Mouse (Mus musculus): Measurements from ENCODE around the gene Gm11541.
"Not testable (repeated sequence)": the region's sequence is repeated elsewhere in the genome, so short reads cannot be mapped to it uniquely, and the experiment has no call there.

The Gm11541 gene

DNA sequence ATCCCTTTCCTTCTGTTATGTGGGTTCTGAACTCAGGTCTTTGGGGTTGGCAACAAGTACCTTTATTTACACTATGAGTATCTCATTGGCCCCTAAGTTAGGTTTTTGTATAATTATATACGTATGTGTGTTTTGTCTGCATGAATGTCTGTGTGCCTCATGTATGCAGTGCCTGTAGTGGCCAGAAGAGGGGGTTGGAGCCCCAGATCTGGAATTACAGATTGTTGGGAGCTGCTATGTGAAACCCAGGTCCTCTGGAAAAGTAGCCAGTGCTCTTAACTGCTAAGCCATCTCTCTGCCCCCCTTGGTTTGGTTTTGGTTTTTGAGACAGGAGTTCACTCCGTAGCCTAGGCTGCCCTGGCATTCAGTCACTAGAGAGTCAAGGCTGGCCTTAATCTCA lies 7.2 kb downstream of the Gm11541 start:
- no peak for DNase-seq (ENCODE audit: low read depth)

DNA sequence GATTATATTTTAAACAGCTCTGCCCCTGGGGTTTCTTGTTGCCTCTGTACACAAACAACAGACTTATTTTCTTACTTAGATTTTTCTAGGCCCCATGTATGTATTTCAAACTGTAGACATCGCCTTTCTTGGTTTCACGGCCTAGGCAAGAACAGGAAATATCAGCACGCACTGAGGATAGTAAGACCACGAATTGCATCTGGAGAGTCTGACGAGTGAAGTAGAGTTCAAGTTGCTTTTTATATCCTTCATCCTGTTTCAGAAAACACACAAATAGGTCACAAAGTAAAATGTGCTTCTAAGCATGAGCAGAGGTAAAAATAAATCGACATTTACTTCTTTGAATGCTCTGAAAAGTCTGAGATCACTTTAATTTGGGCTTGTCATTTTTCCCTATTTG lies 8.8 kb downstream of the Gm11541 start:
- DNase-seq (ENCODE audit: low read depth), result peak; percentile 64

DNA sequence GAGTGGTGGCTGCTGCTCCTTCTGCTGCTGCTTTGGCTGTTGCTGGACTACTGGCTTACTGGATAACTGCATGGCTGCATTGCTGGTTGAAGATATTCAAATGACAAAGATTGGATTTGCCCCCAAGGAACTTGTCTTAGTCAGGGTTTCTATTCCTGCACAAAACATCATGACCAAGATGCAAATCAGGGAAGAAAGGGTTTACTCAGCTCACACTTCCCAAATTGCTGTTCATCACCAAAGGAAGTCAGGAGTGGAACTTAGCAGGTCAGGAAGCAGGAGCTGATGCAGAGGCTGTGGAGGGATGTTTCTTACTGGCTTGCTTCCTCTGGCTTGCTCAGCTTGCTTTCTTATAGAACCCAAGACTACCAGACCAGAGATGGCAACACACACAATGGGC lies 11.8 kb downstream of the Gm11541 start:
- not testable (repeated sequence) for DNase-seq (ENCODE audit: low read depth)

DNA sequence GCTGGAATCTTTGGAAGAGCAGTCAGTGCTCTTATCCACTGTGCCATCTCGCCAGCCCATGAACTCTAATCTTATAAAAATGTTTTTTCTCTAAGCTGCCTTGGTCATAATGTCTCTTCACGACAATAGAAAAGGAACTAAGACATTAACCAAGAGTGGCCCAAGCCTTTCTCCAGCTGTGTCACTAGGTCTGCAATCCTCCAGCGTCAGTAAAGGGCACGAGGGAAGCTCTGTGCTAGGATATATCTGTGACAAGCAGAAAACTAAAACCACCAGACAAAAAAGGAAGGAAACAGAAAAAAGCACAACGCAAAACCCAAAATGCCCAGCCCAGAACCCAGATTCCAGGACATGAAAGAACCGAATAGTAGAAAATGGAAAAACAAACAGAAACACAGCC lies 17.1 kb downstream of the Gm11541 start:
- DNase-seq (ENCODE audit: low read depth), result no peak

DNA sequence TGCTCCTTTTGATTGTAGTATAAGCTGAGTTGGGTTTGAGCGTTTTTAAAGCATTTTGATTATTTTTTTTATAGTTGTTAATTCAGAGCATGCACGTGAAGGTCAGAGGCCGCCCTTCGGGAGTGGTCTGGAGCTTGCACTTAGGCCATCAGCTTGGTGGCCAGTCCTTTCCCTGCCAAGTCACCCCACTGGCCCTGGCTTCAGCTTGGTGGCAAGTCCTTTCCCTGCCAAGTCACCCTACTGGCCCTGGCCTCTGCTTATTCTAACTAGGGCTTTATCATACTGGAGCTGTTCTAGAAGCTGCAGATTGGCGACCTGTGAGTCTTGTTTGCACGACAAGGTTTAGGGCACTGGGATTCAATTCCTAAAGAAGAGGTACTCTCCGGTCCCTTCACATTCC lies 21.9 kb downstream of the Gm11541 start:
- no peak for DNase-seq (ENCODE audit: low read depth)

DNA sequence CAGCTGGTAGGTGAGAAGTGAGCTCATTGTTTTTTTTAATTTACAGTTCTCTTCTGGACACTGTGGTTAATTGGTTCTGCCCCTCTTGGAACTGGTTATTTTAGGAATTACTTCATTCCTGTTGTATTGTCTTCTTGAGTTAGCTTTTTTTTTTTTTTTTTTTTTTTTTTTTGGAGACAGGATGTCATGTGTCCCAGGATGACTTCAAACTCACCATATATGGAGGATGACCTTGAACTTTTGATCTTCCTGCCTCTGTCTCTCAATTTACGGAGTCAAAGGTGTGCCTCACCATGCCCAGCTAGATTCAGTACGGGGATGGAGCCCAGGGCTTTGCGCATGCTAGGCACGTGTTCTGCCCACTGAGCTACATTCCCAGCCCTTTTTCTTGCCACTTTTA lies 22.7 kb downstream of the Gm11541 start:
- DNase-seq (ENCODE audit: low read depth), result no peak

DNA sequence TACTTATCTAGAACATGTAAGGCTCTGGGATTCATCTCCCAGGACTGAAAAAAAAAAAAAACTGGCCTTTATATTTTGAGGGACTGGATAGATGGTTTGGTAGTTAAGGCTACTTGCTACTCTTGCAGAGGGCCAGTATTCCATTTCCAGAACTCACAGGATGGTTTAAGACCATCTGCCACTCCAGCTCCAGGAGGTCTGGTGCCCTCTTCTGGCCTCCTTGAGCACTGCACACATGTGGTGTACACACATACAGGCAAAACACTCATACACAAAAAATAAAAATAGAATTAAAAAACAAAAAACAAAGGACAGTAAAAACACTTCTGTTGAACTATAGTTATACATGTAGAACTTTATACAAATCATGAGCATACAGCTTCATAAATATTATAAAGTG lies 23.7 kb downstream of the Gm11541 start:
- DNase-seq (ENCODE audit: low read depth), result no peak

DNA sequence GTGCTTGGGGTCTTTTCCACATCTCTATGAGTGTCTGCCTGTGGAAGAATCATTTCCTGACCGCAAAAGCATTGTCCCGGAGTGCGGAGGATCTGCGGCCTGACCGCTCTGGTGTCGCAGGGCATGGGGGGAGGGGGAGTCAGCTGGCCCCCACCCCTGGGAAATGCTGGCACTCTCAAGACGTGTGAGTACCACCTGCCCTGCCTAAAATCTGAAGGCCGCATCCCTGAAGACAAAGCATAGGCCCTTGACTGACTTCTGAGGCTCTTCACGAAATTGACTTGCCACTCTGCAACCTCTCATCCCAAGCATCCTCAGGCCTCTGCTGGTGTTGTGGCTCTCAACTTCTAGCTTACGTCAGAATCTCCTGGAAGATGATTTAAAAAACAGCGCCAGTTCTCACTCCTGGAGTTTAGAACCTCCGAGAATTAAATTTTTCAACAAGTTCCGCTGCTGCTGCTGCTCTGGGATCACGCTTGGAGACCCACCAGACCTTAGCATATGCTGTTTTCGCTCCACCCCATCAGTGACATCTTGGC lies 26.6 kb downstream of the Gm11541 start:
- no peak for DNase-seq (ENCODE audit: low read depth)

DNA sequence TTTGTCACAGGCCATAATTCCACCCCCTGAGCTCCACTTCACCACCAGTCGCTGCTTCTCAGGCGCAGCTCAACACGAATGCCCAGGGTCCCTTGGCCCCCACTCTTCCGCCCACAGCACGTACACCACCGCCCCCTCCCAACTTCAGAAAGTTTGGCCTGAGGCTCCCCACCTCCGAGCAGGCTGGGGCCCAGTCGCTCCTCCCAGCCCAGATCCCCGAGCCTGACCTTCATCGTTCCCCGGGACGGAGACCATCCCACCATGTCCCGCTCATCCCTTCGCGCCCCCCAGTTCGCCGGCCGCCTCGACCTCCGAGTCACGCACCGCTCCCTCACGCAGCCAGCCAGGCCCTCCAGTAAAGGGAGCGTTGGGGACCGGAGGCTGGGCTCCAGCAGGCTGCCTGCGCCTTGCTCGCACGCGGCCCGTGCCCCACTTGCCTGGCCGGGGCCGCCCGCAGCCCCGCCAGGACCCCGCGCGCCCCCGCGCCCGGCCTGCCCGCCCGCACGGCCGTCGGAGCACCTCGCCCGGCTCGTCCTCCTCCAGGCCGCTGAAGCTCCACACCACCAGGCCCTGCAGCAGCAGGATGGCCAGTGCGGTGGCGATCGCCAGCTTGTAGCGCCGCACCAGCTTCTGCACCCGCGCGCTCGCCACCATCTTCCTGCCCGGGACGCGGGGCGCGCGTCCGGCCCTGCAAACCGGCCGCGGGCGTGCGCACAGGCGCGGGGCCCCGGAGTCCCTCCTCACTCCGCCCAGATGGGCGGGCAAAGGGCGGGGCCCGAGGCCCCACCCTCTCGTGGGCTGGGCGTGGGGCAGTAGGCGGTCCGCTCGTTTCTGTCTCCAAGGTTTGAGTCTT lies 27.3 kb downstream of the Gm11541 start, which contains the start of gene Xylt2:
TSS of gene Xylt2 (minus strand) at position 762 of the 853 bp plus-strand sequence.
- peak; percentile 95 for DNase-seq (ENCODE audit: low read depth)

DNA sequence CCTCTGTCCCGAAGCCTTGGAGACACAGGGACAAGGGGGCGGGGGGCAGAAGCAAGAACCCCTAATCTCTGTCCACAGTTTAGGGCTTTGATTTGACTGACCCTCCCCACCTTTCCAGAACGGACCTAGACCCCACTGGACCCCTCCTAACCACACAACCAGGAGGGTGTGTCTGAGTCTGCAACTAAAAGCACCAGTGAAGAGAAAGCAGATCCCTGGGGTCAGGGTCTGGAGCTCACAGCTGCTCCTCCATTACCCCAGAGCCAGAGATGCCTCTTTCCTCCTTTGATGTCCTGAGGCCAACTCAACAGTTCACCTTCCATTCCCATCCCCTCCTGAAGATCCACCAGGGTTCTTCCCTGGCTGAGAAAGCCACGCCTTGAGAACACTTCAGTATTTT lies 28.0 kb downstream of the Gm11541 start:
- DNase-seq (ENCODE audit: low read depth), result no peak

DNA sequence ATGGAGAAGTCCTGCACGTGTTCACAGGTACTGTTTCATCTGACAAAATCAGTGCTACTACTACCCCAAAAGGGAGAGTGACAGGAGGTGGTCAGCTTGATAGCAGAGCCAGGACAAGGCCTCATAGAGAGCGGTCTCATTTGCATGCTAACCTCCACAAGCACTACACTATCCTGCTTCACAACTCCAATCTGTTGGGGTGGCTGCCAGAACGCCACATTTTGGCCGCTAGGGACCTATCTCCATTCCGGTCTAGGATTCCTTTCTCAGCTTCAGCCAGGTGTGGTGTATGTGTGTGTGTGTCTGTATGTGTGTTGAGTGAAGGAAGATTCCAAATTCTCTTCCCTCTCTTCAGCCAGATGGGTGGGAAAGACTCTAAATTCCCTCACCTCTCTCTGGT lies 28.9 kb downstream of the Gm11541 start:
- DNase-seq (ENCODE audit: low read depth), result no peak

DNA sequence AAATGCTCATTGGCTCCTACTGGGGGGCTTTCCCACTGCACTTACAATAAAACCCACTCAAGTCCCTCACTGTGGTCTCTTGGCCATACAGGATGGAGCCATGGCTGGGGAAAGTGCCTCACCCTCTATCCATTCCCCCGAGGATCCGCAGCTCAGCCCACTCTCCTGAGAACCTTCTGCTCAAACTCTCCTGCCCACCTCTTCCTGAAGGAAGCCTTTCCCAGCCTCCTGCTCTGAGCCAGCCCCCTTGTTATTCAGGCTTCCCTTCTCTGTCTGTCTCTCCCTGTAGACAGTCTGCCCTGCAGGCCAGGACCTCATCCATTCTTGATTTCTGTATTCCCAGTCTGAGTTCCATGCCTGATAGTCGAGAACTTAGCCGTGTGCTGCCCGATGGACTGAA lies 29.3 kb downstream of the Gm11541 start:
- DNase-seq (ENCODE audit: low read depth), result no peak

DNA sequence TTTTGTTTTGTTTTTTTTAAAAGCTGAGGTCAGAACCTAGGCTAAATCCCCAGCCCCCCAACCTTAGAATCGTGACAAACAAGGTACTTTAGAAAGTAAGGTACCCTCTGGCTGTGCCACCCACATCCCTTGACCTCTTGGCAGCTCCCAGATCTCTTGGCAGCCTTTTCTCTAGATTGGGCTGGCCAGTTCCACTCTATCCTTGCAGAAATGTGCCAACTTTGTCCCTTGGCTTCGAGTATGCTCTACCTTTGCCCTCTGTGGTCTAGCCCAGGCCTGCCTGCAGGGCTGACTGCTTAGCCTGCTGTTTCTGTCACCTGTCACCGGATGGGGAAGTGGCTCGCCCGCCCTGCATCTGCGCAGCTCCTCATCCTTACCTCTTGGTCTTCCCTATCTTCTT lies 39.0 kb downstream of the Gm11541 start:
- DNase-seq (ENCODE audit: low read depth), result no peak

DNA sequence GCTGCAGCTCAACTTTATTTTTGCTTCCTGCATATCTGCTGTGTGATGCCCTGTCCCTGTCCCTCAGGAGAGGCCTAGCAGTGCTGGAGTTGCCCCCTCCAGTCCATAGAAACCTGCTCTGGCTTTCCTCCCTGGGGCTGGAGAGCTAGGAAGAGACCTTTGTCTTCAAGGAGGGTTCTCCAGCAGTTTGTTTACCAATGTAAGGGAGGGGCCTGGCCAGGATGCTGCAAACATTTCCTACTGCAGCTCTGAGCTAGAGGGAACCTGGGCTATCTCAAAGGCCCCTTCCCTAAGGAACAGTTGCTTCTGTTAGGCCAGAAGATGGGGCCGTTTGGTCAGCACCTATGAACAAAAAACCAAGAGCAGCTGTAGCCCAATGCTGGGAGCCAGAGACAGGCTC lies 43.0 kb downstream of the Gm11541 start:
- DNase-seq (ENCODE audit: low read depth), result no peak

DNA sequence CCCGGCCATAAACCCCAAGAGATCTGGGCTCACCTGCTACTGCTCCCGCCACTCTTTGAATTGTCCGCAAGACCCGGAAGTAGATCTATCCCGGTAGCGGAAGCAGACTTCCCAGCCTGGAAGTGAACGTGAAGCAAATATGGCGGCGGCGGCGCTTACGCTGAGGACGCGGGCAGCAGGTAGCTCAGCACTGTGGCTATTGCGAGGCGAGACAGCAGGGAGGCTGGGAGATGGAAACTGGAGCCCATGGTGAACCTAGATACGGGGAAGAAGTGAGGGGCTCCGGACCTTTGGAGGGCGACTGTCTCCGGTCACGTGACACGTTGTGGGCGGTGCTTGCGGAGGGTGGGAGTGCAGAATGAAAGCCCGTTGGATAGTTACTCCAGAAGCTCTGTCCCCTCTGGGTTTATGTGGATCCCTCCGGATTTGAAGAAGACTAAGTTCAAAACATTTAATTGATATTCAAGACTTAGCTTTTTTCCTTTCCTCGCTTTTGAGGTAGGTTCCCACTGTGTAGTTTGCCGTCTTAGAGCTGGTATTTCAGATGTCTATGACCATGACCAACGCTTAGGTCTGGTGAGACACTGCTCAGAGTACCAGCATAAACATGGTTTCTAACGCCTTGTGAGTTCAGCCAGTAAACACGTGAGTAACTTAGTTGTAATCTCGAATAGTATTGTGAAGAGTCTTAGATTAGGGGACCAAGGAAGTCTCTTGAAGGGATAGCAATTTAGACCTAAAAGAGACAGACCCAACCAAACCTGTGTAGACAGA lies 50.4 kb downstream of the Gm11541 start, which contains the start of the genes Mrpl27 and Eme1:
TSS of gene Mrpl27 (plus strand) at position 105 of the 774 bp plus-strand sequence.
TSS of gene Eme1 (minus strand) at position 302 of the 774 bp plus-strand sequence.
- DNase-seq (ENCODE audit: low read depth), result peak; percentile 88

DNA sequence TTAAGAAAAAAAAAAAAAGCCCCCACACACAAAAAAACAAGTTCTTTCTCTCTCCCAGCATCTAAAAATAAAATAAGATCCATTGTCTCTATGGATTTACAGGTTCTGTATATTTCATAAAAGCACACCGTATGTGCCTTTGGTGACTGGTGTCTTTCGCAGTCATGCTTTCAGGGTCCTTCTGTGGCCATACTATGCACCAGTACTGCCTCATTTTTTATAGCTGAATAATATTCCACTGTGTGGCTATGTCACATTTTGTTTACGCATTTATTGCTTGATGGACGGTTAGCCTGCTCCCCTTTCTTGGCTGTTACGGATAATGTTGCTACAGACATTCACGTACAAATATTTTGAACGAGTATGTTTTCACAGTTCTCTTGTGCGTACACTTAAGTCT lies 51.3 kb downstream of the Gm11541 start:
- DNase-seq (ENCODE audit: low read depth), result no peak

DNA sequence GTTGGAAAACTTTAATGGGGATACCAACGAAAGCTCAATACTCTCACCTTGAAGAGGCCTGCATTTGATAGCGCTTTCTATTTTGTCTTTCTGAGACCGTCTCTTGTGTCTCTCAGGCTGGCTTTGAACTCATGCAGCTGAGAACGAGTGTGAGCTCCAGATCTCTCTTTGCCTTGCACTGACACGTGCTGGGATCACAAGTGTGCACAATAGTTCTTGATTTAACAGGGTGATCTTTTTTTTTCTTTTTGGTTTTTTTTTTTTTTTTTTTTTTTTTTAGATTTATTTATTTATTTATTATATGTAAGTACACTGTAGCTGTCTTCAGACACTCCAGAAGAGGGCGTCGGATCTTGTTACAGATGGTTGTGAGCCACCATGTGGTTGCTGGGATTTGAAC lies 53.1 kb downstream of the Gm11541 start:
- DNase-seq (ENCODE audit: low read depth), result not testable (repeated sequence)

DNA sequence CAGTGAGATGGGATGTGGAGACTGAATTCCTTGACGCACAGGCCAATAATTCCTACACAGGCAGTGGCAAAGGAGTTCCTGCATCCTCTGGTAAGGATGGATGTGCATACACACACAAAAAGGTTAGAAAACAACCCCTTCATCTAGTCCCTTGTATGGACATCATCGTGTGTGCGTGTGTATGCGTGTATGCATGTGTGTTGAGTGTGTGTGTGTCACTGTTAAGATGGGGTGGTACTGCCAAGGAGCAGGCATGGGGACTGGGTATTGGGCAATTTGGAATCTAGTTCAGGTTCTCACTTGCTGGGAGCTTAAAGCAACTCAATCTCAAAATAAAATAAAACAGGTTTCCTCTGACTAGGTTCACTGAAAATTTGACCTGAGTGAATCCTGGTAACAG lies 57.8 kb downstream of the Gm11541 start:
- no peak for DNase-seq (ENCODE audit: low read depth)

Measured in naive thymus-derived CD4-positive, alpha-beta T cell, adult 2 months (primary cell).